Mouse (Mus musculus): ENCODE data around the gene Zranb1. TPM values are rescaled to one million over a fixed set of nuclear protein-coding genes. Genes with fewer than 3 reads are reported as not detected.

Gene Zranb1
- 10 to 100 TPM; 34.7 to 34.9 TPM for total RNA-seq (2021)
- long read RNA-seq, experiment 1, full-length matches to known transcripts: 44 of 60 reads
- long read RNA-seq, experiment 1, partial matches to known transcripts: 3 of 60 reads
- long read RNA-seq, experiment 1, other reads (novel, unspliced or antisense): 13 of 60 reads
- long read RNA-seq, experiment 2, full-length matches to known transcripts: 19 of 37 reads
- long read RNA-seq, experiment 2, partial matches to known transcripts: 3 of 37 reads
- long read RNA-seq, experiment 2, other reads (novel, unspliced or antisense): 15 of 37 reads

- DNase-seq (ENCODE audit: low spot score in 2 of 2): peak; percentile 99
- intact Hi-C loops (cut with DNase I): no loop called here
These were observed at the start of gene Zranb1 for GRCm38 (mm10) chr7:132930850-132931559. TSS of gene Zranb1 (plus strand) at chr7:132931142.

GRCm38 (mm10) chr7:132882343-132882742, 48.6 kb upstream of the Zranb1 start:
- no peak for DNase-seq (ENCODE audit: low spot score in 2 of 2)
- intact Hi-C loops (cut with DNase I): no loop called here

GRCm38 (mm10) chr7:132884031-132884430, 46.9 kb upstream of the Zranb1 start:
- intact Hi-C loops (cut with DNase I): no loop called here
- DNase-seq (ENCODE audit: low spot score in 2 of 2): peak; percentile 31 to 42

- no peak for DNase-seq (ENCODE audit: low spot score in 2 of 2)
- intact Hi-C loops (cut with DNase I): no loop called here
These were observed 43.7 kb upstream of the Zranb1 start for GRCm38 (mm10) chr7:132887019-132887804.

- DNase-seq (ENCODE audit: low spot score in 2 of 2): no peak
- intact Hi-C loops (cut with DNase I): no loop called here
These were observed 42.9 kb upstream of the Zranb1 start for GRCm38 (mm10) chr7:132888052-132888451.

- intact Hi-C loops (cut with DNase I): no loop called here
- DNase-seq (ENCODE audit: low spot score in 2 of 2): no peak
These were observed 42.3 kb upstream of the Zranb1 start for GRCm38 (mm10) chr7:132888518-132889249.

- DNase-seq (ENCODE audit: low spot score in 2 of 2): no peak
- intact Hi-C loops (cut with DNase I): no loop called here
These were observed 41.3 kb upstream of the Zranb1 start for GRCm38 (mm10) chr7:132889691-132890090.

GRCm38 (mm10) chr7:132890201-132890600, 40.7 kb upstream of the Zranb1 start:
- intact Hi-C loops (cut with DNase I): no loop called here
- DNase-seq (ENCODE audit: low spot score in 2 of 2): no peak

- no peak for DNase-seq (ENCODE audit: low spot score in 2 of 2)
- intact Hi-C loops (cut with DNase I): no loop called here
These were observed 39.2 kb upstream of the Zranb1 start for GRCm38 (mm10) chr7:132891561-132892310.

- DNase-seq (ENCODE audit: low spot score in 2 of 2): no peak
- intact Hi-C loops (cut with DNase I): no loop called here
These were observed 38.7 kb upstream of the Zranb1 start for GRCm38 (mm10) chr7:132892311-132892661.

GRCm38 (mm10) chr7:132892806-132893205, 38.1 kb upstream of the Zranb1 start:
- no peak for DNase-seq (ENCODE audit: low spot score in 2 of 2)
- intact Hi-C loops (cut with DNase I): no loop called here

GRCm38 (mm10) chr7:132893336-132893735, 37.6 kb upstream of the Zranb1 start:
- intact Hi-C loops (cut with DNase I): no loop called here
- no peak for DNase-seq (ENCODE audit: low spot score in 2 of 2)

- intact Hi-C loops (cut with DNase I): no loop called here
- no peak for DNase-seq (ENCODE audit: low spot score in 2 of 2)
These were observed 35.9 kb upstream of the Zranb1 start for GRCm38 (mm10) chr7:132894841-132895555.

- intact Hi-C loops (cut with DNase I): no loop called here
- no peak for DNase-seq (ENCODE audit: low spot score in 2 of 2)
These were observed 34.6 kb upstream of the Zranb1 start for GRCm38 (mm10) chr7:132896206-132896815.

GRCm38 (mm10) chr7:132897258-132897657, 33.7 kb upstream of the Zranb1 start:
- intact Hi-C loops (cut with DNase I): no loop called here
- no peak for DNase-seq (ENCODE audit: low spot score in 2 of 2)

GRCm38 (mm10) chr7:132898234-132898633, 32.7 kb upstream of the Zranb1 start:
- no peak for DNase-seq (ENCODE audit: low spot score in 2 of 2)
- intact Hi-C loops (cut with DNase I): no loop called here

GRCm38 (mm10) chr7:132900826-132901531, 30.0 kb upstream of the Zranb1 start:
- no peak for DNase-seq (ENCODE audit: low spot score in 2 of 2)
- intact Hi-C loops (cut with DNase I): no loop called here
